Comparison of ENCODE assay signal across 19 mouse cellular contexts in the genomic region with DNA sequence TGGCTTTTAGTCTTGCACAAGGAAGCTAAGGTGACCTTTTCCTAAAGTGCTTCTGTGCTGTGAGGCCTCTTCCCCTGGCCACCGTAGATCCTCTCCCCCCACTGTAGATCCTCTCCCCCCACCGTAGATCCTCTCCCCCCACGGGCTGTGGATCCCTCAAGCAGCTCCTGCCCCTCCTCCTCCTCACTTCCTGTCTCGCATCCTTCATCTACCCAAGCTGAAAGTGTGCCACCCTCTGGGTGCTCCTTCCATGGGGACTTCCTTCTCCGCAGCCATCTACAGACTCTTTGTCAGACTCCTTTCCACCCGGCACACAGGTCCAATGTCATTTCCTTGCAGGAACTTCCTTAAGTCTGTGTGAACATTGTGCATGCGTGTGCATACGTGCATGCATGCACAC. TPM values are rescaled to one million over a fixed set of nuclear protein-coding genes. Genes with fewer than 3 reads are reported as not detected.
DNase-seq lines count a peak whose midpoint lies in the region; ATAC-seq and TF ChIP-seq lines count a peak whose summit lies in the region.
"Had no signal": no experiment of that assay in that cellular context is flagged by ENCODE, and none has a peak within 500 bp of the region (broad histone marks: within the 10 kb centered on the region; RNA-seq: fewer than 3 reads in every experiment).

No protein-coding gene starts in this region.

- H3K4me3 ChIP-seq in heart, embryonic 11.5 days (ENCODE audit: low read depth, low read length), result no peak overlapping the region
- no peak overlapping the region for H3K4me3 ChIP-seq in lung, embryonic 15.5 days
- no peak overlapping the region for H3K4me3 ChIP-seq in limb, embryonic 10.5 days
- no peak overlapping the region for H3K4me3 ChIP-seq in forebrain, postnatal 0 days (ENCODE audit: low read depth, low read length)
- H3K4me3 ChIP-seq: hindbrain, embryonic 15.5 days; intestine, embryonic 15.5 days; left cerebral cortex, adult 2 months had no signal

- no peak for ATAC-seq in heart, embryonic 11.5 days (replicated peaks; ENCODE audit: insufficient number of reproducible peaks, low FRiP score, low TSS enrichment)
- ATAC-seq in lung, embryonic 15.5 days (ENCODE audit: borderline replicate concordance, extremely low read depth, low FRiP score, low TSS enrichment), result no peak
- peak; percentile 54 for ATAC-seq in CD4-positive, CD25-positive, alpha-beta regulatory T cell, adult 4 months
- ATAC-seq in forebrain, postnatal 0 days, result no peak
- ATAC-seq: intestine, embryonic 15.5 days had no signal

- no peaks in the 10 kb centered on the region for H3K9me3 ChIP-seq in heart, embryonic 11.5 days (replicated peaks; ENCODE audit: control insufficient read depth, low read length)
- H3K9me3 ChIP-seq in lung, embryonic 15.5 days, result no peaks in the 10 kb centered on the region
- no peaks in the 10 kb centered on the region for H3K9me3 ChIP-seq in limb, embryonic 10.5 days (replicated peaks)
- no peaks in the 10 kb centered on the region for H3K9me3 ChIP-seq in forebrain, postnatal 0 days (ENCODE audit: low read length)
- H3K9me3 ChIP-seq: hindbrain, embryonic 15.5 days; intestine, embryonic 15.5 days had no signal

- WGBS in heart, embryonic 11.5 days (ENCODE audit: insufficient replicate concordance), result 71% methylated on average over 8 of the region's 8 CpGs
- WGBS in lung, embryonic 15.5 days, result 71% methylated on average over 8 of the region's 8 CpGs
- WGBS in limb, embryonic 10.5 days, result 83% methylated on average over 8 of the region's 8 CpGs
- 89% methylated on average over 8 of the region's 8 CpGs for WGBS in forebrain, postnatal 0 days

- no peak for DNase-seq in heart, postnatal 10 days
- DNase-seq in lung, postnatal 25 days (ENCODE audit: low spot score), result no peak
- no peak for DNase-seq in limb, embryonic 10.5 days (ENCODE audit: low spot score)
- DNase-seq in Muller cell, postnatal 12 days (ENCODE audit: inconsistent ontology term), result no peak
- no peak for DNase-seq in forebrain, postnatal 0 days
- DNase-seq: cerebellum, adult 11-12 months; cerebellum, postnatal 36 days; gastrocnemius, postnatal 14 days; kidney, postnatal 4 days; layer of hippocampus, adult 9-11 months; lung, postnatal 4 days; right cerebral cortex, postnatal 4 days had no signal

- no peak overlapping the region for H3K4me2 ChIP-seq in heart, embryonic 11.5 days
- H3K4me2 ChIP-seq in lung, embryonic 15.5 days, result no peak overlapping the region
- H3K4me2 ChIP-seq in forebrain, postnatal 0 days (ENCODE audit: low read depth), result no peak overlapping the region
- H3K4me2 ChIP-seq: hindbrain, embryonic 15.5 days; intestine, embryonic 15.5 days had no signal

- intact Hi-C loops in heart, postnatal 10 days (cut with DNase I), result no loop called here

- H3K4me1 ChIP-seq in heart, embryonic 11.5 days (ENCODE audit: control insufficient read depth, insufficient read depth, low read length), result peaks cover 54% of the 10 kb centered on the region
- H3K4me1 ChIP-seq in lung, embryonic 15.5 days, result peaks cover 26% of the 10 kb centered on the region
- peaks cover 23% of the 10 kb centered on the region for H3K4me1 ChIP-seq in limb, embryonic 10.5 days
- H3K4me1 ChIP-seq in forebrain, postnatal 0 days (ENCODE audit: insufficient read depth), result no peaks in the 10 kb centered on the region

- H3K36me3 ChIP-seq in heart, embryonic 11.5 days (ENCODE audit: control insufficient read depth, insufficient read depth, low read length), result peaks cover 18% of the 10 kb centered on the region
- peaks cover 48% of the 10 kb centered on the region for H3K36me3 ChIP-seq in lung, embryonic 15.5 days
- H3K36me3 ChIP-seq in limb, embryonic 10.5 days, result peaks cover 96% of the 10 kb centered on the region
- H3K36me3 ChIP-seq in forebrain, postnatal 0 days (ENCODE audit: insufficient read depth), result peaks cover 61% of the 10 kb centered on the region

- H3K27me3 ChIP-seq in heart, embryonic 11.5 days (ENCODE audit: control insufficient read depth, insufficient read depth, low read length), result no peaks in the 10 kb centered on the region
- H3K27me3 ChIP-seq in lung, embryonic 15.5 days, result no peaks in the 10 kb centered on the region
- no peaks in the 10 kb centered on the region for H3K27me3 ChIP-seq in limb, embryonic 10.5 days (ENCODE audit: low read depth, poor library complexity, severe bottlenecking)
- no peaks in the 10 kb centered on the region for H3K27me3 ChIP-seq in forebrain, postnatal 0 days (ENCODE audit: insufficient read depth, low read length)
- H3K27me3 ChIP-seq: hindbrain, embryonic 15.5 days; intestine, embryonic 15.5 days had no signal

- no peak for TF ChIP-seq CTCF in forebrain, postnatal 0 days (IDR thresholded peaks at IDR 0.05; ENCODE audit: low read depth)

- 0 out of 2 replicates have a peak overlapping the region, but pooled peaks have one; percentile 46 for H3K9ac ChIP-seq in heart, embryonic 11.5 days (ENCODE audit: low read depth, low read length)
- H3K9ac ChIP-seq in lung, embryonic 15.5 days, result no peak overlapping the region
- no peak overlapping the region for H3K9ac ChIP-seq in forebrain, postnatal 0 days
- H3K9ac ChIP-seq: hindbrain, embryonic 15.5 days; intestine, embryonic 15.5 days had no signal

- no peak overlapping the region for H3K27ac ChIP-seq in heart, embryonic 11.5 days (ENCODE audit: low read depth, low read length)
- peak overlapping the region; percentile 15; the same call in 1 of the 2 replicates for H3K27ac ChIP-seq in lung, embryonic 15.5 days
- H3K27ac ChIP-seq in limb, embryonic 10.5 days, result 0 out of 2 replicates have a peak overlapping the region, but pooled peaks have one; percentile 46
- H3K27ac ChIP-seq in forebrain, postnatal 0 days (ENCODE audit: low read depth, low read length), result no peak overlapping the region
- H3K27ac ChIP-seq: hindbrain, embryonic 15.5 days; intestine, embryonic 15.5 days; left cerebral cortex, adult 2 months; stomach, postnatal 0 days had no signal

RNA-seq across cellular contexts. Expression of a gene that starts 27.2 kb away (rescaled TPM):
- polyA plus RNA-seq in heart, embryonic 11.5 days (2014; fragmentation: Nextera tagmentation; extraction: Ambion mirVana), result 9.0 and 9.1 TPM in 2 replicates
- 10 to 100 TPM; 17.4 to 25.5 TPM for total RNA-seq in heart, postnatal 10 days (2021)
- 8.7 and 11.6 TPM in 2 replicates for polyA plus RNA-seq in lung, embryonic 15.5 days (2015; fragmentation: Nextera tagmentation; extraction: Ambion mirVana)
- 1 to 10 TPM; 1.2 to 2.3 TPM for polyA plus RNA-seq in CD4-positive, CD25-positive, alpha-beta regulatory T cell, adult 4 months (2017; shearing (Covaris generic))
- polyA plus RNA-seq in limb, embryonic 10.5 days (2016; fragmentation: Nextera tagmentation; extraction: Ambion mirVana), result 16.3 and 17.4 TPM in 2 replicates
- 12.3 and 17.6 TPM in 2 replicates for total RNA-seq in forebrain, postnatal 0 days (2014; rRNA removed)
- 7.9 and 10.3 TPM in 2 replicates for polyA plus RNA-seq in forebrain, postnatal 0 days (2015; fragmentation: Nextera tagmentation; extraction: Ambion mirVana)

RNA-seq across cellular contexts. Expression of a gene that starts 37.7 kb away (rescaled TPM):
- 233 and 290 TPM in 2 replicates for polyA plus RNA-seq in heart, embryonic 11.5 days (2014; fragmentation: Nextera tagmentation; extraction: Ambion mirVana)
- total RNA-seq in heart, postnatal 10 days (2021), result 100 to 1,000 TPM; 225 to 229 TPM
- polyA plus RNA-seq in lung, embryonic 15.5 days (2015; fragmentation: Nextera tagmentation; extraction: Ambion mirVana), result 382 and 427 TPM in 2 replicates
- polyA plus RNA-seq in CD4-positive, CD25-positive, alpha-beta regulatory T cell, adult 4 months (2017; shearing (Covaris generic)), result 1,000 to 10,000 TPM; 1,029 to 1,509 TPM
- 272 and 296 TPM in 2 replicates for polyA plus RNA-seq in limb, embryonic 10.5 days (2016; fragmentation: Nextera tagmentation; extraction: Ambion mirVana)
- total RNA-seq in forebrain, postnatal 0 days (2014; rRNA removed), result 203 and 234 TPM in 2 replicates
- 269 and 312 TPM in 2 replicates for polyA plus RNA-seq in forebrain, postnatal 0 days (2015; fragmentation: Nextera tagmentation; extraction: Ambion mirVana)

RNA-seq across cellular contexts. Expression of a gene that starts 44.1 kb away (rescaled TPM):
- 11.9 TPM in 2 replicates for polyA plus RNA-seq in heart, embryonic 11.5 days (2014; fragmentation: Nextera tagmentation; extraction: Ambion mirVana)
- total RNA-seq in heart, postnatal 10 days (2021), result 1 to 10 TPM; 3.9 to 7.3 TPM
- polyA plus RNA-seq in lung, embryonic 15.5 days (2015; fragmentation: Nextera tagmentation; extraction: Ambion mirVana), result 15.0 and 16.1 TPM in 2 replicates
- polyA plus RNA-seq in CD4-positive, CD25-positive, alpha-beta regulatory T cell, adult 4 months (2017; shearing (Covaris generic)), result 10 to 100 TPM; 27.9 to 41.0 TPM
- polyA plus RNA-seq in limb, embryonic 10.5 days (2016; fragmentation: Nextera tagmentation; extraction: Ambion mirVana), result 15.9 and 19.4 TPM in 2 replicates
- total RNA-seq in forebrain, postnatal 0 days (2014; rRNA removed), result 12.1 and 17.5 TPM in 2 replicates
- polyA plus RNA-seq in forebrain, postnatal 0 days (2015; fragmentation: Nextera tagmentation; extraction: Ambion mirVana), result 12.8 and 15.7 TPM in 2 replicates

Comparison
In these comparisons a context has a peak if more than half of its experiments do, and no peak if none do; other contexts are left out.
1. H3K27ac ChIP-seq: peak in lung, embryonic 15.5 days (single experiment) and limb, embryonic 10.5 days (single experiment); none in heart, embryonic 11.5 days (single experiment) and forebrain, postnatal 0 days (single experiment).